Mouse (Mus musculus): ENCODE results near the gene Zfp451. TPM values are rescaled to one million over a fixed set of nuclear protein-coding genes. Genes with fewer than 3 reads are reported as not detected.
A peak's percentile ranks its signal among the peaks of the same experiment; 100 is the strongest.

The Zfp451 gene
- polyA plus RNA-seq, 1 experiment from 2014 or later = 14.6 TPM

DNA sequence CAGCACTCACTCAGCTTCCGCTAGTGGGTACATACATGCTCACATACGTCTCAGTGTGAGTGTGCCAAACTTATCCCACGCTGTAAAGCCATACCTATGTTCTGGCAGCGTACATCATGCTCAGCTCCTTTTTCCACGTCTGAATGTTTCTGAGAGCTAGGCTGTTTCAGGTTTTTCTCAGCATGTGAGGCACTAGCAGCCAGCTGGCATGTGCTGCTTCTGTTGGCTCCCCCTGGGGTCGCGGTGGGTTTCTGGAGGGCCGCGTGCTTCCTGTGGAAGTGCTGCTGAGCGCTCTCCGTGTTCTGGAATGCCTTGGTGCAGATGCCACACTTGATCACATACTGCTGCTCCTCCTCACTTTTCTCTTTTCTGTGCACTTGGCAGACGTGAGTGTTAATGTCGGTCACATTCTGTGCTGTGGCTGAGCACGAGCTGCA lies 38.2 kb downstream of the Zfp451 start:
- peaks cover 70% of the 10 kb centered on the region for H3K36me3 ChIP-seq
- 82% methylated on average over 14 of the region's 14 CpGs for WGBS
- no peak overlapping the region for H3K4me2 ChIP-seq
- no peaks in the 10 kb centered on the region for H3K9me3 ChIP-seq
- H3K27ac ChIP-seq (replicated peaks) = no peak overlapping the region
- no peaks in the 10 kb centered on the region for H3K4me1 ChIP-seq
- no peak for ATAC-seq (ENCODE audit: extremely low read depth, insufficient number of reproducible peaks, low FRiP score, low TSS enrichment)
- H3K27me3 ChIP-seq (replicated peaks) = no peaks in the 10 kb centered on the region
- H3K4me3 ChIP-seq = no peak overlapping the region
- H3K9ac ChIP-seq = no peak overlapping the region

DNA sequence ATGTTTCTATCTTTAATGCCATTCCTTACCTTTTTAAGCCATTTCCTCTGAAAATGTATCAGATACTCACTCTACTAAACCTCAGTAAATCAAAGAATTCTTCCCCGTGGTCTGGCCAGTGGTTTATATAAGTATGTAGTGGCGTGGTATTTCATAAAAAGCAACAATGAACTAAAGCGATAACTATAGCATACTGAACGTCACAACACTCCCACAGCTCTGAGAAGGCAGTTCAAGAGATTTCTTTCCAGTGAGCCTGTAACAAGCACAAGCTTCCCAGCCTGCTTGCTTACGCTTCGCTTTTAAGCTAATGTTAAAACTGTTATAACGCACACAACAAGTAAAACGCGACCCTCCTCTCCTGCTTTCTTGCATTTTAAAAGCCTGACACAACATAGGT lies 42.3 kb downstream of the Zfp451 start:
- peaks cover 85% of the 10 kb centered on the region for H3K36me3 ChIP-seq
- no peak overlapping the region for H3K4me3 ChIP-seq
- no peak for ATAC-seq (ENCODE audit: extremely low read depth, insufficient number of reproducible peaks, low FRiP score, low TSS enrichment)

DNA sequence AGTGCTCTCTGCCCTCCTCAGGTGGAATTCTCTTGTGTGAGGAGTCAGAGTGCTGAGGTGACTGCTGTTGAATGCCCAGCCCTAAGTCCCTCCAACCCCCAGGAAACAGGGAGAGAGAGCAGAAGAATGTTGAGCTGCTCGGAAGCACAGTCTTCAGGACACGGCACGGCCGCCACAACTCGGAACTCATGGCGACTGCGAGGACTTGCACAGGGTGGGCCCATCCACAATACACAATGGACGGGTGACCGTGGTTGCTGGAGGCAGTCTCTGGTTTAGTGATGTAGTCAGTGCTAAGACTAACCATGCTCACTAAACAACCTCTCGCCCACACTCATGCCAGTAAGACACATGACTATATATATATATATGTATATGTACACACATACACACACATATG lies 42.8 kb downstream of the Zfp451 start:
- ATAC-seq (ENCODE audit: extremely low read depth, insufficient number of reproducible peaks, low FRiP score, low TSS enrichment) = no peak
- Histone ChIP-seq H3K4me1 (no peaks in the 10 kb centered on the region), H3K36me3 (peaks cover 85% of the 10 kb centered on the region), H3K4me2 (no peak overlapping the region), H3K27ac (replicated peaks) (no peak overlapping the region), H3K4me3 (no peak overlapping the region), H3K9me3 (no peaks in the 10 kb centered on the region), H3K9ac (no peak overlapping the region), H3K27me3 (replicated peaks) (no peaks in the 10 kb centered on the region)
- 92% methylated on average over 10 of the region's 10 CpGs for WGBS

More for the DNA sequence above, 42.3 kb downstream of the Zfp451 start:
- Histone ChIP-seq H3K27me3 (replicated peaks) (no peaks in the 10 kb centered on the region), H3K4me2 (no peak overlapping the region), H3K9me3 (no peaks in the 10 kb centered on the region), H3K27ac (replicated peaks) (no peak overlapping the region), H3K4me1 (no peaks in the 10 kb centered on the region), H3K9ac (no peak overlapping the region)
- WGBS = 90% methylated on average over 9 of the region's 9 CpGs

DNA sequence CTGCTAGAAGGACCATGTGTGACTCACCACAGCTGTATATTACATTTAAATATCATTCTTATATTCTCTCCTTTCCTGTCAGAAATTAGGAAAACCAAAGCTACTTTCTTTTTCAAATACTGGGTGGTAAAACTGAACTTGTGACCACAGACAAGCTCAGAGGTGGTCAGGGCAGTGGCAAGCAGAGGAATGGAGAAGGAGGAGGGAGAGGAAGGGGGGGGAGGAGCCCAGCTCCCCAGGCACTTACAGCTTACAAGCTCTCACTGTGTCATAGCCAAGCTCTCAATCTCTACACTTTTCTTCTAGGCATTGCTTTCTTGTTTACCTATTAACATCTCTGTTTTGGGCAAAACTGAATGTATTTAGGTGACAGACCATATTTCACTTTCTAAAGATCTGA lies 45.6 kb downstream of the Zfp451 start:
- Histone ChIP-seq H3K4me3 (no peak overlapping the region), H3K4me2 (no peak overlapping the region), H3K36me3 (peaks cover 86% of the 10 kb centered on the region), H3K9ac (no peak overlapping the region), H3K27me3 (replicated peaks) (no peaks in the 10 kb centered on the region), H3K27ac (replicated peaks) (no peak overlapping the region), H3K9me3 (no peaks in the 10 kb centered on the region), H3K4me1 (no peaks in the 10 kb centered on the region)
- ATAC-seq (ENCODE audit: extremely low read depth, insufficient number of reproducible peaks, low FRiP score, low TSS enrichment) = no peak

DNA sequence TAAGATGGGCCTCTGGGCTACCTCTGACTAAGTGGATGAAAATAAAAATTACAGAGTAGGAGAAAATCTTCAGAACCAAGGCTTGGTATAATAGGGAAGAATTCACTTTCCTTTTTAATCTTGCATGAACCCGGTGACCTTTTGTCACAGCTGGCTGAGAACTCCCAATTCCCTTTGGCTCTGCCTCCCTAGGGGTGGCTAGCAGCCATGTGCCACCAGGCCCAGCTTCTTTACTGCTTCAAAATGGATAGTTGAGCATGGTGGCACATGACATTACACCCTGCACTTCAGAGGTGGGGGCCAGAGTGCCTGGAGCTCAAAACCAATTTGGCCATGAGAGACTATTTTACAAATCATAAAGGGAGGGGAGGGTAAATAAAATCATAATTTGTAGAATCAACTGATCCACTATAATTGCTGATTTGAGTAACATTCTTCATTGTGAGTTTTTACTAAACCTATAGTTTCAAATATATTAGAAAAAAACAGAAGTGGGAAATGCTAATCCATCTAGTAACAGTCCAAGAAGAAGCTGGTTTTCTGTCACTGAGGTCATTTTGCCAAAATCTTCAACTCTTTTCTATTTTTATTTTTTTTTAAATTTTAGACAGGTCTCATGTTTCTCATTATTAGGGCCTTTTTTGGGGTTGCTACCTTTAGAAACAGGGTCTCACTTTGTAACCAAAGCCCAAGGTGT lies 46.2 kb downstream of the Zfp451 start:
- Histone ChIP-seq H3K9ac (no peak overlapping the region), H3K36me3 (peaks cover 86% of the 10 kb centered on the region), H3K4me2 (no peak overlapping the region), H3K4me1 (no peaks in the 10 kb centered on the region), H3K27ac (replicated peaks) (no peak overlapping the region), H3K27me3 (replicated peaks) (no peaks in the 10 kb centered on the region), H3K9me3 (no peaks in the 10 kb centered on the region), H3K4me3 (no peak overlapping the region)
- ATAC-seq (ENCODE audit: extremely low read depth, insufficient number of reproducible peaks, low FRiP score, low TSS enrichment) = no peak
- 89% methylated on average over 1 of the region's 1 CpGs for WGBS

DNA sequence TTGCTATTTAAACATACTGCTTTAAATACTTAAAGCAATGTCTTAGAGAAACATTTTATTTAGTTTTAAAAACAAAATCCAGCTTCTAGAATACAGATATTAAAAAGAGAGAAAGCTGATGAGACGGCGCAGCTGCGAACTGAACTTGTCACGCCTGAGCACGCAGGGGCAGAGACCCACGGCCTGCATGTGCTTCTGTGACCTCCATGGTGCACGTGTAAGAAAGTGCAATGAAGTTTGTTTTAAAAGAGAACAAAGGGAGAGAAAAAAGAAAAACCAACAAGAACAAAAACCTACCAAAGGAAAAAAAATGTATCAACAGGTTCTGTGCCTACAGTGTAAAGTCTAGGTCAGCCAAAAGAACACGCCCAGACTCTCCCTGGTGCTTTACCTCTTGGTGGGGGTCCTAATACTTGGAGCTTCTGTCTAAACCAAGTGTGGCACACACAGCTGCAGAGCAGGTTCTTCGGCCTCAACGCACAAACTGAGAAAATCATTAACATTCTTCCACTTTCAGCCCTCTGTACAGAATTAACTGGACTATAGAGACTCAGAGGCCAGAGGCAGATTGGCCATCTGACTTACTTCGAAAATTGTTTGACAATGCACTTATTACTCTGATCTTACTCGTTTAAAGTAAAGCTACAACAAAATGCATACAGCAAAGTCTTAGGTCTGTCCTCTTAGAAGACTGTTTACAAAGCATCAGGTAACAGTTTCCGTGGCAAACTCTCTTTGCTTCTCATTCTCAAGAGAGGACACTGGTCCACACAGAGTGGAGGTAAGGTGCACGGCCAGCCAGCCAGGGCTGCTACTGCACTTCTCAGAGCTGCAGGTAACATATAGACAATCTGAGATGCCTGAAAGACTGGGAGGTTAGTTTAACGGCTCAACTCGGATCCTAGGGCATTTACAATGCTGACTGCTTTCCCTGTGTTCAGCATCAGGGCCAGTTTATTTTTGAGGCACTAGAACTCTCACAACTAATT lies 47.6 kb downstream of the Zfp451 start:
- Histone ChIP-seq H3K27ac (replicated peaks) (no peak overlapping the region), H3K4me3 (no peak overlapping the region), H3K27me3 (replicated peaks) (no peaks in the 10 kb centered on the region), H3K4me2 (no peak overlapping the region), H3K4me1 (no peaks in the 10 kb centered on the region), H3K9me3 (no peaks in the 10 kb centered on the region), H3K36me3 (peaks cover 84% of the 10 kb centered on the region), H3K9ac (no peak overlapping the region)
- ATAC-seq (ENCODE audit: extremely low read depth, insufficient number of reproducible peaks, low FRiP score, low TSS enrichment) = no peak
- 87% methylated on average over 16 of the region's 16 CpGs for WGBS

DNA sequence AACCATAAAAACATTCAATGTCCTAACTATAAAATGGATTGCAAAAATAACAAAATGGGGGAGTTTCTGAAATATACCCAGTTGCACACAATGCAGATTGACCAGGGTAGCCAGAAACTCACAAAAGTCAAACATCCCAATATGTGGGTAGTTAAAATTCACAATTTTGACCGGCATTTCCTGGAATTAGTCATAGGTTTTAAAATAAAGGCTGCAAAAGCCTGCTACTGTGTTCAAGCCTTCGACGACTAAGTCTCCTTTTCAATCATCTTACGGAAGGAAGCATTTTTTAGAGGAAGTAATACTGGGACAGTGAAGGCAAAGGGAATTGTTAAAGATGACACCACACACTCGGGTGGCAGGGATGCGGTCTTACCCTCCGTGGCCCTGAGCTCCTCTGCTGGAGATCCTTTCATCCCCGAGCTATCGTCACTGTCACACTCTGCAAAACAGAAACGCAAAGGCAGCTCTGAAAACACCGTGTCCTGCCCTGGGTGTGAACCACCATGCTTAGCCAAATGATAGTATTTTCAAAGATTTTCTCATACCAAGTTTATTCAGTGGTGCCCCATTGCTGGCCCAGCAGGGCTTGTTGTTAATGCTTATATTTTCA lies 48.8 kb downstream of the Zfp451 start:
- Histone ChIP-seq H3K36me3 (peaks cover 83% of the 10 kb centered on the region), H3K4me3 (no peak overlapping the region), H3K4me2 (no peak overlapping the region), H3K4me1 (no peaks in the 10 kb centered on the region), H3K9me3 (no peaks in the 10 kb centered on the region), H3K9ac (no peak overlapping the region), H3K27ac (replicated peaks) (no peak overlapping the region), H3K27me3 (replicated peaks) (no peaks in the 10 kb centered on the region)
- WGBS = 90% methylated on average over 11 of the region's 11 CpGs
- no peak for ATAC-seq (ENCODE audit: extremely low read depth, insufficient number of reproducible peaks, low FRiP score, low TSS enrichment)

DNA sequence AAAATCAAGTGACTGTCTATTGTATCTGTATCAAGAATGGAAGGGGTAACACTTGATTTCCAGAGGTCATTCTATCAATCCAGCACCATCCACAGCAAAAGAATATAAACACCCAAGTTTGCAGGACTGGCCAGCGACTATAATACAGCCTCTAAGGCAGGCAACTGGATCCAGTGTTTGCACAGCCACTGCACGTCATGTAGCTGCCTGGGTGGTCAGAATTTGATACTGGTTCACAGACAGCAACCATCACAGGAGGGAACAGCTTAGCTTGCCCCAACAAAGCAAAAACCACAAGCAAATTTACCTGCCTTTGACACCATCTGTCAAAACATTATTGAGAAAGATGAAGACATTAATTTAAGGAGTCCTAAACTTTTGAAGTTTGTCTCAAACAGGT lies 50.6 kb downstream of the Zfp451 start:
- H3K36me3 ChIP-seq = peaks cover 78% of the 10 kb centered on the region
- no peaks in the 10 kb centered on the region for H3K27me3 ChIP-seq (replicated peaks)
- H3K4me3 ChIP-seq = no peak overlapping the region
- H3K9ac ChIP-seq = no peak overlapping the region
- no peaks in the 10 kb centered on the region for H3K9me3 ChIP-seq
- WGBS = 76% methylated on average over 2 of the region's 2 CpGs
- no peak for ATAC-seq (ENCODE audit: extremely low read depth, insufficient number of reproducible peaks, low FRiP score, low TSS enrichment)
- no peak overlapping the region for H3K27ac ChIP-seq (replicated peaks)
- no peak overlapping the region for H3K4me2 ChIP-seq
- no peaks in the 10 kb centered on the region for H3K4me1 ChIP-seq

DNA sequence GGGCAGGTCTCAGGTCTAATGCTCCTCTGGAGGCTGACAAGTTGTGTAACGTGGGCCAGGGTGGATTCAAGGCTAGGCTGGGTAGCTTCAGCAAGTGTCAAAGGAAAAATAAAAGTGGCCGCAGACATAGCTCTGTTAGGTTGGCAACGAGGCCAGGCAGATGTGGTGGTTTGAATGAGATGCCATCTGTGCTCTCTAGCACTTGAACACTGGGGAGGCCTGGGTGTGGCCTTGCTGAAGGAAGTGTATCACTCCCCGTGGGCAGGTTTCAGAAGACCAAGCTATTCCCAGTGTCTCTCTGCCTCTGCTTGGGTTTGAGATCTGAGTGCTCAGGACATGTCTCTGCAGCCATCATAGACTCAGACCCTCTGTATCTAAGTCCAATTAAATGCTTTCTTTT lies 55.9 kb downstream of the Zfp451 start:
- ATAC-seq (ENCODE audit: extremely low read depth, insufficient number of reproducible peaks, low FRiP score, low TSS enrichment) = no peak
- peak overlapping the region; percentile 92 for H3K4me2 ChIP-seq
- H3K4me3 ChIP-seq = no peak overlapping the region
- 61% methylated on average over 4 of the region's 4 CpGs for WGBS
- H3K27ac ChIP-seq (replicated peaks) = no peak overlapping the region
- H3K27me3 ChIP-seq (replicated peaks) = no peaks in the 10 kb centered on the region
- H3K36me3 ChIP-seq = peaks cover 32% of the 10 kb centered on the region
- H3K9ac ChIP-seq = no peak overlapping the region; the same call in 1 of the 2 replicates
- H3K9me3 ChIP-seq = no peaks in the 10 kb centered on the region
- H3K4me1 ChIP-seq = peaks cover 37% of the 10 kb centered on the region

DNA sequence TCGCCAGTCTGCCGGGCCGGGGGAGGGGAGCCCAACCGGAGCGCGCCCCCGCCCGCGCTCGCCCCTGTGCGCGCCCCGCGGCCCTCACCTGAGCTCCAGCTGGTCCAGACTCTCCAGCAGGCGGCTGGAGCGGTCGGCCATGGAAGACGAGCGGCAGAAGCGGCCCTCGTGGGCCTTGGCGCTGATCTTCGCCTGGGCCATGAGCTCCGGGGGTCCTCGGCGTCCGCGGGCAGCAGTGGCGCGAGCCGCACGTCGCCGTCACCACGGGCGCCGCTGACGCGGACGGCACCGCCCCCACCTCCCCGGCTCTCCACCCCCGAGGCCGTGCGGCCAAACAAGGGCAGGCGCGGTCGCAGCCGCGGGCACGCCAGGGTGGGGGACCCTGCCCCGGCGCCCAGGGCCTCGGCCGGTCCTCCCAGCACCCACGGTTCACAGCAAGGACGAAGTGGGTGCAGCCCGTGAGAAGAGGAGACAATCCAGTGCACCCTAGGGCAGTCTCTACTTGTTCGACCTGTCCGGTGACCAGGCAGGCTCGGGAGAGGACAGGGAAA lies 56.8 kb downstream of the Zfp451 start, which contains the start of gene Bag2:
TSS of gene Bag2 (minus strand) at position 305 of the 551 bp plus-strand sequence.
- peaks cover 37% of the 10 kb centered on the region for H3K4me1 ChIP-seq
- peaks cover 29% of the 10 kb centered on the region for H3K36me3 ChIP-seq
- under 1% methylated on average over 59 of the region's 61 CpGs for WGBS
- peak within 1 kb of the TSS; percentile 95 for H3K9ac ChIP-seq
- peak; percentile 68; the same call in 1 of the 2 replicates for ATAC-seq (ENCODE audit: extremely low read depth, insufficient number of reproducible peaks, low FRiP score, low TSS enrichment)
- peak within 1 kb of the TSS; percentile 80 for H3K27ac ChIP-seq (replicated peaks)
- H3K27me3 ChIP-seq (replicated peaks) = no peaks in the 10 kb centered on the region
- peak within 1 kb of the TSS; percentile 92 for H3K4me2 ChIP-seq
- no peaks in the 10 kb centered on the region for H3K9me3 ChIP-seq
- H3K4me3 ChIP-seq = peak within 1 kb of the TSS; percentile 88

DNA sequence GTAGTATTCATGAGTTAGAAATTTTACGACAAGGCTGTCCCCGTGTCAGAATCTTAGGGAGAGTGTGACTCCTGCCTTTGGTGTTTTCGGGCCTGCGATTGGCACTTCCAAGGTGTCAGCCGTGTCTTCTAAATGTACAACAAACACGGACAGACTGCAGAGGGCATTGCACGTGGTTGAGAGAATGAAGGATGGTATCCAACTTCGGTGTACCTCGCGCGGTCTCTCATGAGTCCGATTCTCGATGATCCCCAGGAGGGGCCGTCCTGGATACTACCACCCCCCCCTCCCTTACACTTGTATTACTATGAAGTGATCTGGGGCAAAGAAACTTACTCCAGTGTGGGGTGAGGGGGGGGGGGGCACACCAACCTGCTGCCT lies 57.4 kb downstream of the Zfp451 start:
- ATAC-seq (ENCODE audit: extremely low read depth, insufficient number of reproducible peaks, low FRiP score, low TSS enrichment) = peak; percentile 17; the same call in 1 of the 2 replicates
- peak overlapping the region; percentile 92 for H3K4me2 ChIP-seq
- peak overlapping the region; percentile 88 for H3K4me3 ChIP-seq
- peak overlapping the region; percentile 95 for H3K9ac ChIP-seq
- peaks cover 28% of the 10 kb centered on the region for H3K36me3 ChIP-seq
- H3K27ac ChIP-seq (replicated peaks) = peak overlapping the region; percentile 80
- no peaks in the 10 kb centered on the region for H3K9me3 ChIP-seq
- WGBS = 2% methylated on average over 14 of the region's 14 CpGs
- no peaks in the 10 kb centered on the region for H3K27me3 ChIP-seq (replicated peaks)
- H3K4me1 ChIP-seq = peaks cover 37% of the 10 kb centered on the region
